Mouse (Mus musculus) kidney, adult 10 weeks (tissue): ENCODE measurements around the gene Olfr1325. TPM values are rescaled to one million over a fixed set of nuclear protein-coding genes. Genes with fewer than 3 reads are reported as not detected.

Source experiments
- polyA plus RNA-seq: library from polyadenylated mRNA; stranded (reverse); fragments of 350-450 nt; fragmentation: Illumina TruSeq; extraction: RNeasy Lipid Tissue Mini Kit (QIAGEN cat#74804); gene quantifications from one replicate; pipeline ENCODE4 v1.2.3, GENCODE M21; 2014; ENCODE audit warnings: low read depth, low replicate concordance

The Olfr1325 gene
- polyA plus RNA-seq, result not detected

DNA sequence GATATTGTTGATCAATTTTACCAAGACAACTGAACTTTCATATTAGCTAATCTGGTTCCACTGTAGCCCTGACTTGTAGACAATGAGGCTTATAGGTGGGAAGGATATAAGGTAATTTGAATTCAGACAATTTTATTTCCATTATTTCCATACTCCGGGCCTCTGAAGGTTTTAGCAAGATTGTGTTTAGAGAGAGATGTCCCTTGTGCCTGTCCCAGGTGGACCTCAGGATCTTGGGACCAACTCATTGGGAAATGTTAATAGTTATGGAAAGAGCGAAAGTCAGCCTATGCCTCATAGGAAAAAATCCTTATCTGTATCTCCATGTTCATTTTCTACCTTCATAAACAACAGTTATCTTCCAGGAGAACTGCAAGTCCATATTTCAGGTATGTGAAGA is at the start of gene Olfr1325:
Gene Olfr1325 (plus strand): TSS at position 301 of the 400 bp plus-strand sequence.

DNA sequence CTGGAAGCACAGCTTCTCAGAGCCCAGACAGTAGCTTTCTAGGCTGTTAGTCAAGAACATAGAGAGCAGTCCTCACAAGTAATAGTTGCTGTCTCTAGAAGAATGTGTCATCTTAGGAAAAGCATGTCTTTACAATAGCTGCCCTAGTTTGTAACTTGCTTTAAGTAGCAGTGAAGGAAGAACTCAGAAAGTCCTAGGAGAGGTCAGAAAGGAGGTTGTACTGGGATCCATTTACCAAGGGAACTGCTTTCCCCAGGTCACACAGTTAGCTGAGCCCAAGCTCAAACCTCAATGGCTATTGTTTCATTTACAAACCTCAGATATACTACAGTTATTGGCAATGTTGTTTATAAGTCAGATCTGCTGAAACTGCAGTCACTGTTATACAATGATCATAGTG is 17.7 kb upstream of the Olfr1325 start, which contains the start of gene Olfr1326-ps1:
Gene Olfr1326-ps1 (minus strand): TSS at position 101 of the 400 bp plus-strand sequence.

DNA sequence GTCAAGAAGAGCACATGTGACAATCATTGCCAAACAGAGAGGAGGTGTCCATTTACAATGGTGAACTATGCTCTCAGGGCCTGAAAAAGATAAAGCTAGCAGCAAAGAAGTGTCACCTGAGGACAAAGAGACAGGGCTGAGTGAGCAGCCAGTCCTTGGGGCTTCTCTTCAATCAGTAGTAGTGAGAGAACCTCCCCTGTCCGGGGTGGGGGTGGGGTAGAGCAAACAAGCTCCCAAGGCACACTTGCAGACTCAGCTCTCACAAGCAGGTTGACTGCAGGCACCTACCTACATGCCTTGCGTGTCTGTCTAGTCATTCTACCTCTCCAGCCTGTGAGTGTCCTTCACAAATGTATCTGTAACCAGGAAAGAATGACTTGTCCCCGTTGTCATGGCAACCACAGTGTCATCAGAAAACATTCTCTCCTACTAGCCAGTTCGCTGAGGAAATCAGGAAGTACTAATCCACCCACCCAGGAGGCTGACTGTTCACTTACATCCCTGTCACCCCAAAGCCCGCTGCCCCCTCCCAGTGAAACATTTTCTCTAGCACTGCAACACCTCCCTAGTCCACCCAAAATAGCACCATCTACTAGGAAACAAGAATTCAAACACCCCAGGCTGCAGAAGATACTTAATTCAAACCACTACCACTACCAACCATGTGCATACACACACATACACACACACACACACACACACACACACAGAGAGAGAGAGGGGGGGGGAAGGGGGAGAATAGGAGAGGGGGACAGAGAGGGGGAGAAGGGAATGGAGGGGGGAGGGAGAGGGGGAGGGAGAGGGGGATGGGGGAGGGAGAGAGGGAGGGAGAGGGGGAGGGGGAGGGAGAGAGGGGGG is 53.2 kb downstream of the Olfr1325 start, which contains the start of gene Gm5640:
Gene Gm5640 (minus strand): TSS at position 170 of the 858 bp plus-strand sequence.

Other genes starting within 250 kb of the Olfr1325 start
- 13.5 TPM for gene Lage3, start 239.1 kb upstream of the Olfr1325 start, polyA plus RNA-seq
- 43.2 TPM for gene Ubl4a, start 219.5 kb upstream of the Olfr1325 start, polyA plus RNA-seq
- gene Slc10a3, start 219.3 kb upstream of the Olfr1325 start, polyA plus RNA-seq, result 6.3 TPM
- 8.2 TPM for gene Fam3a, start 199.4 kb upstream of the Olfr1325 start, polyA plus RNA-seq
- gene Ikbkg, start 199.4 kb upstream of the Olfr1325 start, polyA plus RNA-seq, result 30.2 TPM
- gene G6pdx, start 163.5 kb upstream of the Olfr1325 start, polyA plus RNA-seq, result 9.0 TPM
- gene Gm6880, start 111.3 kb upstream of the Olfr1325 start, polyA plus RNA-seq, result not detected
- gene Olfr1326-ps1, start 17.8 kb upstream of the Olfr1325 start, polyA plus RNA-seq, result not detected
- gene Gm5640, start 53.0 kb downstream of the Olfr1325 start, polyA plus RNA-seq, result not detected
- not detected for gene Gm6890, start 148.2 kb downstream of the Olfr1325 start, polyA plus RNA-seq
- not detected for gene Gm5936, start 244.5 kb downstream of the Olfr1325 start, polyA plus RNA-seq